Mouse (Mus musculus) ovary, postnatal 36 days (tissue): ENCODE results near the gene Gm10762.
"Not testable (repeated sequence)": the region's sequence is repeated elsewhere in the genome, so short reads cannot be mapped to it uniquely, and the experiment has no call there.

Source experiments
- DNase-seq: peaks from one replicate; pipeline ENCODE4 v3.0.0; 2022; ENCODE audit warnings: low spot score, mixed read lengths

Gm10762 gene

DNA sequence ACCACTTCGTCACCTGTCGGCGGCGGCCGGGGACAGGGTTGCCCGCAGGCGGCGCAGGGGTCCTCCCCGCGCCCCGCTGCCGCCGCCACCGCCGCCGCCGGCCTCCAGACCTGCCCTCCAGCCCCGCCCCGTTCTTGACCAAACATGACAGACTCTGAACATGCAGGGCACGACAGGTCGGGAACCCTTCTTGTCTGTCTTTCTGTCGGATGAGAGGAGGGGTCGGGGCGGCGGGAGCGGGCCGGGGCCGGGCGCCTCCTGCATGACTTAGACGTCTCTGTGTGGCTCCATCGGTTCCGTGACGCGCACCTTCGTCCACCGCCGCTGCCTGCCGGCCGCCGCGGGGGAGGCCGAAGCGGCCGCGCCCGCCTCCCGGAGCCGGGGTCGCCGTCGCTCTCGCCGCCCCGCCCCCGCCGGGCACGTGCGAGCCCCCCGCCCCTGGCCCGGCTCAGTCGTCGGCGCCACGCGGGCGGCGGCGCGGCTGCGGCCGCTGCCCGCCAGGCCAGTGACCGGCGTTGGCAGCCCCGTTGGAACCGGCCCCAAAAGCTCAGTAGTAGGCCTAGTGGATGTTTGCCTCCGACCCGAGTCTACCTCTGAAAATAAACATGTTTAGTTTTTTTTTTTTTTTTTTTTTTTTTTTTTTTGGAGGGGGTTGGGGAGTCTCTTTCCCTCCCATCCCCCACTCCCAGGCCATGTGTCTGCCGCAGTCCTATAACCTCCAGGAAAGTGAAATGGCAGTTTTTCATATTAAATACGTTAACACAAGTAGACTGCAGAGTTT is at the start of gene Gm10762:
Gene Gm10762, minus strand, starts transcription at position 65 of the 781 bp plus-strand sequence.
- peak; percentile 81 for DNase-seq

GRCm38 (mm10) chr2:129008867-129009266 is 41.3 kb upstream of the Gm10762 start:
- DNase-seq, result not testable (repeated sequence)

DNA sequence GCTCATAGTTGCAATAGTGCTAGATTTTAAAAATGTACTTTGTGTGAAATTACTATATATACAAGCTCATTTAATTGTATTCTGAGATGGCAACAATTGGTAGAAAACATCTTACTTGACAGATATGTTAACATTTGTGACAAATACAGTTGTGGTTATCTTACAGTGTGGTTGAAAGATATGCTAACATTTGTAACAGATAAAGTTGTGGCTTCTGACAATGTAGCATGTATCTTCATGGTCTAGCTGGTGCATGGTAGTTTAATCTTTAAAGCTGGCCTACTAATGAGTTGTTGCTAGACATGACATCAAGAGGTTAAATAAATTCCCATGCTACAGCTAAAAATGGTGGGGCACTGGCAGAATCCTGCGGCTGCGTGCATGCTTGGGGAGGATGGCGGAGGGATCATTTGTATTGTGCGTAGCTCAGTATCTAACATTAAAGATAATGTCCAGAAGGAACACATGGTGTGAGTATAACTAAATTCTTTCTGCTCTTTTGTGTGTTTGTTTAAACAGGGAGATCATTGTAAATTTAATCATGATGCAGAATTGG is 38.7 kb upstream of the Gm10762 start:
- no peak for DNase-seq

GRCm38 (mm10) chr2:129004872-129005271 is 37.3 kb upstream of the Gm10762 start:
- DNase-seq, result no peak

DNA sequence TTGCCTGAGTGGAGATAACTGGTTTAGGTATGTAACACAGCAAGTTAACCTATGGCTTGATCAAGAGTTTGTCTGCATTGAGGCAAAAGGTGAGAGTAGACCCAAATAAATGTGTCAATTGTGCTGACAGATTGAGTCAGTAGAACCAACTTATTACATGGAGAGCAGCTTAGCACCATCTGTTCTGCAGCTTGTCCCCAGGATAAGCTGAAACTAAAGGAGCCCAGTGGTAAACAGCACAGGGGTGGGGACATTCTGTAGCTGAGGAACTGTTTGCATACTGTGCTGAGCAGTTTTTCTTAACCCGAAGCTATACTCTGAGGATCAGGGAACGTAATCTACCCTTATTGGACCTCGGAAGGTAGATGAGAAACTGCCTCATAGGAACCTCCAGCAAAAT is 17.2 kb upstream of the Gm10762 start:
- no peak for DNase-seq

- no peak for DNase-seq
These were observed 8.0 kb upstream of the Gm10762 start for GRCm38 (mm10) chr2:128975572-128975971.

DNA sequence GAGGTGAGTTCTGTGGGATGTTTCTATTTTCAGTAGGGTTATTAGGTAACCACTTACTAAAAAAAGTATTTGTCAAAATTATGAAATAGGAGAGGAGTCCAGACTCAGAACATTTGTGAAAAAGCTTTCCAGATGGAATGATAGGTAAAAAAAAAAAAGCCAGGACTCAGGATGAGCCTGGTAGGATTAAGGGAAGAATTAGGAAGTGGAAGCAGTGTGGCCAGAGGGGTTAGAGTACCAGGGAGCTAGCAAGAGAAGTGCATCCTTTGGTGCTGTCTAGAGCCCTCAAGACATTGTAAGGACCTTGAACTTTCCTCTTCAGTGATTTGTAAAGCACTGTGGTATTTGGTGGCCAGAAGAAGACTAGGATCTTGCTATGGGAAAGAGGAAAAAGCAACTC is 4.8 kb upstream of the Gm10762 start:
- DNase-seq, result no peak

- no peak for DNase-seq
These were observed 1.1 kb upstream of the Gm10762 start for GRCm38 (mm10) chr2:128968475-128969083.

DNA sequence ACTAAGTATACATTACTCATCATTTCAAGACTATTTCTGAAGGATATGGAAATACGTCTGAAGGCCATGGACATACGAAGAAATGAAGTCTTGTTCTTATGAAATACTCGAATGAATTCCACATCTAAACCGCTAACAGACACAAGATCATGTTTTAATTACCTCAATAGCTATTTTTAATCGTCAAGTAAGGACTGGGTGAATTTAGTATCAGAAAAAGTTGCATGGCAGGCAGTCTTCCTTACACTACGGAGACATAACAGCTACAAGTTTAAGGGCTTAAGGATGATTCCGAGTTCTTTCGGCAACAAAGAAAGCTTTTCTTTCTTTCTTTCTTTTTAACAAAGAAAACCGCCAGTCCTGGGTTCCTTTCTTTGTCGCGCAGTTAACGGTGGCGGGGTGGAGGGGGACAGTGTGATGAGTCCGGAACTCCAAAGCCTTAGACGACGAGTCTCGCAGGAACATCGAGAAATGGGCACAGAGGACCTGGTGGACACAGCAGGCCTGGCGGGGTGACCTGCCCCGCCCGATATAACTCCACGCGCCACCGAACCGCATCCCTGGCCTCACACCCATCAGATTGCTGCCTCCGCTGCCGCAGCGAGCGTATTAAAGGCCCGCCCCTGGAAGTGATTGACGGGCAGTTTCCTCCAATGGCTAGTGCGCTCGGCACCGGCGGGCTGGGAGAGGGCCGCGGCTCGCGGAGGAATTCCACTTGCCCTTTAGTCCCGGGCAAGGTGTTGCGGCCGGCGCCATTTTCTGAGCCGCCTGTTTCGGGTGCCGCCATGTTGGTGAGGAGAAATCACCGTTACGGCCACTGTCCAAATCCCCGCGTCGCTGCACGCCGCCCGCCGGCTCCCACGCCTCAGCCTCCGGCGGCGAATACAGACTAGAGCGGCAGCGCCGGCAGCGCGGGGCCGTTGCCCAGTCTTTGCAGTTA is 614 bp downstream of the Gm10762 start, which contains the start of gene Zc3h6:
Gene Zc3h6, plus strand, starts transcription at position 762 of the 940 bp plus-strand sequence.
- peak; percentile 98 for DNase-seq

DNA sequence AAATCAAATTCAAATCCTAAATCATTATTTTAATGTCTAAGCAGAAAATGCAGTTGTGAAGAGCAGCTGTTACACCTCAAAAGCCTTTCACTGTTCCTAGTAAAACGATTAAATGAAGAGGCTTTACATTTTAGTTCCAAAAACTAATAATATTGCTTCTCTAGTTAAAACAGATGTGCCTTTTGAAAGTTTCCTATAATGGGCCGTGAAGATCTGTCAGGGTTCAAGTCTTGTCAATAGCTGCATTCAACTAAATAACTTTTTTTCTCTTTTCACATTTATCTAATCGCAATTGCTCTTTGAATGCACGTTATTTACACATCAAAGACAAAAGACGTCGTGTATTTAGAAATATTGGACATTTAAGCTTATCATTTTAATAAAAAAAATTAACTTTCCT is 1.3 kb downstream of the Gm10762 start:
- no peak for DNase-seq

DNA sequence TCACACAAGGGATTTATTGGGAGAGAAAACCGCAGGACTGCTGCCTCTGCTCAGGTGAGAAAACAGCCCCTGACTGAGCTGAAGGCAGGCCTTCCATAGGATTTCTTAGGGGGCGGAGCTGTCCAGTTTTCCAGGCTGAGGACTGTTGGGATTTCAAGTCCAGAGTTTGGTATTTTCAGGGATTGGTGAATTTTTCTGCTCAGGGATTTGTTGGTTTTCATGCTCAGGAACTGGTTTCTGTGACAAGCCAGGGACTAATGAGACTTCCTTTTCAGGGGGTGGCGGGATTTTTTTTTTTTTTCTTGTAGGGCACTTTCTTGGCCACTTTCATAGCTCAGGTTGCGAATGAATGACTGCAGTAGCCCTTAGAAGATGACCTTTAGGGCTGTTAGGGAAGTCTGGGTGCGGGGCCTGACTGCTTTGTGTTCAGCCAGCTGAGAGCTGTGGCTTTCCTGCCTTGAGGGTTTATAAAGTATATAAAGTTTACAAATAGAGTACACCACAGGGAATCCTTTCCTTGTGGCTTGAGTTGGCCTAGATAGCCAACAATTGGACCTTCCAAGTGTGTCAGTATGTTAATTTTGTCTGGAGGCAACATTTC is 1.9 kb downstream of the Gm10762 start:
- no peak for DNase-seq

DNA sequence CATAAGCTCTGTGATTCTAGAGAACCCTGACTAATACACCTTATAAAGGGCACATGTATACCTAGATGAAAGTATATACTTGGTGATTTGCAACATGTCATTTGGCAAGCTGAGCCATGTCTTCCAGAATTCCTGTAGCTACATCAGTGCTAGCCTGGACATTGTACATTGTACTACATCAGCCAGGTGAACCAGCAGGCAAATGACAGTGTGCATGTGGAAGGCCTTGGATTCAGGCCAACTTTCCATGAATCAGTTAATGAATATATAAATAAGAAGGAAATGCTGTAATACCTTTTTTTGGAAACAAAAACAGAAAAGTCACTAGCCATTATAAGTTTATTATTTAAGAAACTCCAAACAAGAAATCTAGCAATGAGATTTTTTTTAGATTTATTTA is 13.3 kb downstream of the Gm10762 start:
- DNase-seq, result no peak

DNA sequence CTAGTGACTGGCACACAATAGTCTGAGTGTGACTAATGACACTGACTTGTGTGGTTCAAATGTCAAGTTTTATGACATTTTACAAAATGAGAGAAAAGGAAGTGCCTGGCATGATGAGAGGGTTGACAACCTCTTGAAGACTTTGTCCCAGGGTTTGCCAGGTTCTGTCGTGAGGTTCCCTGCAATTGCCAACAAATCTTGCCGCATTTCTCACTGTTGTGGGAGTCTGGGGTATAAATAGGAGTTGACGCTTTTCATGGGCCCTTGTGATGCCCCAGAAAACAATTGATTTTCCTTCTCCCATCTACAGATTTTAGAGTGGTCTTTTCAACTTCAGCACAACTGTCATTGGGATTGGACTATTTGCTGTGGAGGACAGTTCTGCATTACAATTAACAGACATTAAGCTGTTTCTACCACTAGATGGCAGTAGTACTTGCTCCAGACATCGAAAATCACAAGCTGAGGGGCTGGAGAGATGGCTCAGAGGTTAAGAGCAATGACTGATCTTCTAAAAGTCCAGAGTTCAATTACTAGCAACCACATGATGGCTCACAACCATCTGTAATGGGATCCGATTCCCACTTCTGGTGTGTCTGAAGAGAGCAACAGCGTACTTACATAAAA is 19.4 kb downstream of the Gm10762 start:
- DNase-seq, result no peak

DNA sequence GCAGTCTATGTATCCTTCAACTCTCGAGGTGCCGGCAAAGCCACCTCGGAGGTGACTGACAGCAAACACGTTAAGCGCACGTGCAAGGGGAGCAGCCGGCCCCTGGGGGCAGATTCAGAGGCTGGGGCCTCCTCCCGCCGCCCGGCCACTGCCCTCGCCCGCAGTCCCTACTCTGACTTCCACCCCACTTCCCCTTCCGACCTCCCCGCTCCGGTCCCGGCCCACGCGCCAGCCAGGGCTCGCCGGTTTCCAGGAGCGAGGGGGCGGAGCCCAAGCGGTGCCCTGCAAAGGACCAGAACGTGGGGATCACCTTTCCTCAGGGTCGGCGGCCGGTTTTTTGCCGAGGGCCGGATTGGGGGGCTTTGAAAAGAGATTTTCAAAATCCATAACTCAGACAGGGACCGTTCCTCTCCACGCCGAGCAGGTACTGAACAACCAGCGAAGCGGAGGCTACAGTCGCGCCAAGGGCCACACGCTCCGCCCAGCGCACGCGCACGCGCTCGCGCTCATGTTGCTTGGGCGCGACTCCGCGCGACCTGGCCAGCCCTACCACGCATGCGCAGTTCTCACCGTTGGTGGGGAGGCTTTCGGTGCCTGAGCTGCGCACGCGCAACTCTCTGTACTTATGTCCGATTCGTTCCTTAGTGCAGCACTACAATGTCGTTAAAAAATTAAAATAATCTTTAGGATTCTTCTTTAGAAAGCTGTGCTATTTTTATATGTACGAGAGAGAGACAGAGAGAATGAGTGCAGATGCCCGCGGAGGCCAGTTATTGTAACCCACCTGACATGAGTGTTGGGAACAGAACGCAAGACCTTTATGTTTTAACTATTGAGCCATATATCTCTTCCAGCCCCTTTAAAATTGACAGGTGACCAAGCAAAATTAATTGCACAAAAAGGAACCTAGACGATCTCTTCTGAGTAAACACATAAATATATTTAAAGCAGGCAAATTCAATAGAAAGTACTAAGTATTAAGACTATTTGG is 23.7 kb downstream of the Gm10762 start, which contains the start of gene Zc3h8:
Gene Zc3h8, minus strand, starts transcription at position 540 of the 991 bp plus-strand sequence.
- DNase-seq, result peak; percentile 98

DNA sequence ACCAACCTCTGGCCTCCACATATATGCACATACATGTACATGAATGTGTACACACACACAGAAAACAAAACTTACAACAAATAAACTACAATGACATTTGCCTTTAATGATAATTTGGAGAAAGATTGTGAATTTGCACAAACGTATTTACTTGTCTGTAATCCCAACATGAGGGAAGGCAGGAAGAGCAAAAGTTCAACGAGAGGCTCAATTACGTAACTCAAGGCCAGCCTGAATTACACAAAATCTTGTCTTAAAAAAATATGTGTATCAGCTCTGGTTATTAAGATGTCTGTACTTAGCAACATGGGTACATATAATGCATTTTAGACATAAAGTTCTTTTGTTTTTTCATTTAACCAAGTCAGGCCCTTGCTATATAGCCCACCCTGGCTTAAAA is 31.3 kb downstream of the Gm10762 start:
- DNase-seq, result no peak

DNA sequence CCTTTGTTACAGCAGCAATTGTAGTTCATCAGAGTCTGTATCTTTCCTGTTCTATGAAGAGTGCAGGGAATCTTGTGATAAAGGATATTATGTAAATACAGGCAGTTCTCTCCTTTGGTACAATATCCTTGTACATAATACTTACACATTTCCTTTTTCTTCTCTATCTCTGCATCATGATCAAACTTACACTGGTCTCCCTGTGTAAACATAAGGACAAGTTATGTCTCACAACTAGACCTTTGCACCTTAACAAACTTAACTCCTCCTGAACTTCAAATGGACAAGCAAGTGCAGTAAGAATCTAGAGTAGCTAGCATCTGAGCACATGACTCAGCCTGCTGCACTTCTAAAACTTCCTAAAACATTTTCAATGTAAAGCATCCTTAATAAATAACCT is 36.8 kb downstream of the Gm10762 start:
- DNase-seq, result no peak

- no peak for DNase-seq
These were observed 39.1 kb downstream of the Gm10762 start for GRCm38 (mm10) chr2:128928446-128928845.

- no peak for DNase-seq
These were observed 42.7 kb downstream of the Gm10762 start for GRCm38 (mm10) chr2:128924799-128925198.
